Mouse (Mus musculus): ENCODE results near the gene Syne3. TPM values are rescaled to one million over a fixed set of nuclear protein-coding genes. Genes with fewer than 3 reads are reported as not detected.
A peak's percentile ranks its signal among the peaks of the same experiment; 100 is the strongest.

Syne3 gene
- total RNA-seq, 4 experiments from 2014 or later = 2.0 to 3.0 (median 2.8) TPM

- no peak for DNase-seq (ENCODE audit: low spot score in 2 of 2)
Measured at GRCm38 (mm10) chr12:105000487-105001283, 8.9 kb downstream of the Syne3 start.

GRCm38 (mm10) chr12:104999171-104999570 lies 10.4 kb downstream of the Syne3 start:
- DNase-seq (ENCODE audit: low spot score in 2 of 2) = no peak

DNA sequence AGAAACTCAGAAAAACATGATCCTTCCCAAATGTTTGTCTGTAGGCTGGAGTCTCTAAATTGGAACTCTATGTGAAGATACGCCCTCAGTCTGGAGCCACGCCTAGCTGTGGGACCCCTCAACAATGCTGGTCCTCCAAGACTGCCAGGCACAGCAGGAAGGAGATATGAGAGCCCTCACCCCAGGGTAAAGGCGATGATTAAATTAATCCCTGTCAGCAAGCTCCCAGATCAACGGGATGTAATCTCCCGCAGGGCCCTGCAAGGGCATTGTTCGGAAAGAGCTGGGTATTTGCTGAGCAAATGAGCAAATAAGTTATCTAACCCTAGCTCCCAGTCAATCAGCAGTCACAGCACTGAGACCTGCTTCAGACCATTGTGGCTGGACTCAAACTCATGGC lies 11.1 kb downstream of the Syne3 start:
- DNase-seq (ENCODE audit: low spot score in 2 of 2) = no peak

- DNase-seq (ENCODE audit: low spot score in 2 of 2) = no peak
Measured at GRCm38 (mm10) chr12:104997641-104998293, 11.8 kb downstream of the Syne3 start.

- no peak for DNase-seq (ENCODE audit: low spot score in 2 of 2)
Measured at GRCm38 (mm10) chr12:104997159-104997558, 12.4 kb downstream of the Syne3 start.

DNA sequence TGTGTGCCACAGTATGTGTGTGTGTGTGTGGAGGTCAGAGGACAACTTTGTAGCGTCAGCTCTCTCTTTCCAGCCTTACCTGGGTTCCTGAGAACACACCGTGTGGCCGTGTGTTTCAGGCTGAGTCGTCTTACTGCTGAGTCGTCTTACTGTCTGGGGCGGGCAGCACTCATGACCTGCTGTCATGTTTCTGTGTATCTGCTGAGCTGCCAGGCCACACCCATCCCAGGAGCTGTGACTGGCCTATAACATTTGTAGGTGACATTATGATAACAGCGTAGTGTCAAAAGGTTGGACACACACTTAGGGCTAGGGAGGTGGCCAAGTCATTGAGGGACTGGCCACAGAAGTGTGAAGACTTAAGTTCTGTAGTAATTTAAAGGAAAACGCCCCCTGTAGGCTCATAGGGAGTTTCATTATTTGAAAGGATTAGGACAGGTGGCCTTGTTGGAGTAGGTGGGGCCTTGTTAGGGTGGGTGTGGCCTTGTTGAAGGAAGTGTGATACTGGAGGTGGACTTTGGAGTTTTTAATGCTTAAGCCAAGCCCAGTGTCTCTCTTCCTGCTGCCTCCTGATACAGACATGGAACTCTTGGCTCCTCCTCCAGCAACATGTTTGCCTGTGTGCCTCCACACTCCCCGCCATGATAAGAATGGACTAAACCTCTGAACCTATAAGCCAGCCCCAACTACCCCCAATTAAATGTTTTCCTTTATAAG lies 13.4 kb downstream of the Syne3 start:
- DNase-seq (ENCODE audit: low spot score in 2 of 2) = no peak

DNA sequence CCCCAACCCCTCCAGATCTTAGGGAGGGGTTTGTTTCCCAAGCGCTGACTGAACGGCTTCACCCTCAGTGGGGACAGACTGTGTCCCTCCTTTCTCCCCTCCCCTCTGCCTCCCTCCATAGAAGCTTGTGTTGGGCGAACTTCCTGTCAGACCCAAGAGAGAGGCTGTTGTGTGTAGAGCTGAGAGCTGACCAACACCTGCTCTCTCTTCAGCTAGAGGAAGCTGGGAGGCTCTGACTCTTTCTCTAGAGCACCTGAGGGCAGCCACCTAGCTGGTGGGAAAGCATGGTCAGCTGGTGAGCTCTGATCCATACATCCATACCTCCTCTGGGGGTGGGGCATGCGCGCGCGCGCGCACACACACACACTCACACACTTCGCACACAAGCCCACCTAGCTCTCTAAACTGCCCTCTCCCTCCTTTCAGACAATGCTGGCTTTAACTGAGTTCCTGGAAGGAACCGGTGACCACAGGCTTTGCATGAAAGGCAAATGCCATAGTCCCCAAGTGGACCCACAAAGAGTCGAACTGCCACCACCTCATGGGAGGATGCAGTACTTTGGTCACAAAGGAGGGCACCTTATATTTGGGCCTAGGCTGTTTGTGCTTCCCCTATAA lies 14.2 kb downstream of the Syne3 start:
- no peak for DNase-seq (ENCODE audit: low spot score in 2 of 2)

DNA sequence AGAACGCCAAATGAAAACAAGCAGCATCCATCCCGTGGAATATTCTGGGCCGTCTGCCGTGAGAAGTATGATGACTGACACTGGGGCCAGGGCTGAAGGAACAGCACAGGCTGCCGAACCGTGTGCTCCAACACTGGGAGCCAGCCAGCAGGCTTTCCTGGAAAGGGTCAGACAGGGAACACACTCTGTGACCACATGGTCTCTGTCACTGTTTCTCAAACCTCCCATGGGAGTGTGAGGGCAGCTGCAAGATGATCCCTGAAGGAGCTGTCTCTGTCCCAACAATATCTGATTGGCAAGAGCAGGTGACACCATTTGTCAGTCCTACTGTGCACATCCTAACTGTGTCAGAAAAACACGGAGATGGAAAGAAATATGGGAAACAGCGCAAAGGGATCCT lies 16.8 kb downstream of the Syne3 start:
- no peak for DNase-seq (ENCODE audit: low spot score in 2 of 2)

GRCm38 (mm10) chr12:104992123-104992741 lies 17.4 kb downstream of the Syne3 start:
- no peak for DNase-seq (ENCODE audit: low spot score in 2 of 2)

DNA sequence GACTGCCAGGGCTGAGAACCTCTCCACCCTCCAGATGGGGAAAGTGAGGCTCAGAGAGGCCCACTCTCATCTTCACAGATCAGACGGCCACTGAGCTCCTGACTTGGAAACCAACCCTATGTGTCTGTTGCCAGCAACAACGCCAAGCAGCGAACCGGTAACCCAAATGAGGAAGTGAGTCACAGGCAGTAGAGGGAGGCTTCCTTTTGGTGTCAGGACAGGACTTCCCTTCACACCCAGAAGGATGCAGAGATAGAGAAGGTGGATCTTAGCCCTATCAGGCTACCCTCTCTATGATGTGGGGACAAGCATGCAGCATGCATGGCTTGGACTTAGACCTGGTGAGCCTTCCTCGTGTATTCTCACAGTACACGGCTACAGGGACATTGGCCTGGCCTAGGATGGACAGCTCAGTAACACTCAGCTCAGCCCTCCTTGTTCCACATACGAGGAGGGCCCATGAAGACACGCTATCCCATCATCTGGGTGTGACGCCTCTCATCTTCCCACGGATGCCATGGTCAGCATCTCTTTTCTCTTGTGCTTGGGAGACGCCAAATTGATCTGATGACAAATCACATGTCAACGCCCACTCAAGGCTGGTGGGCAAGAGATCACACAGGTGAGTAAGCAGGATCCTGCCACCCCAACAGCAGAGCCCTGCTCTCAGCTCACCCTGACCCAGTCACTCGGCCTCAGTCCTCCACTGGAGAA lies 18.7 kb downstream of the Syne3 start:
- no peak for DNase-seq (ENCODE audit: low spot score in 2 of 2)

GRCm38 (mm10) chr12:104987936-104988335 lies 21.7 kb downstream of the Syne3 start:
- no peak for DNase-seq (ENCODE audit: low spot score in 2 of 2)

DNA sequence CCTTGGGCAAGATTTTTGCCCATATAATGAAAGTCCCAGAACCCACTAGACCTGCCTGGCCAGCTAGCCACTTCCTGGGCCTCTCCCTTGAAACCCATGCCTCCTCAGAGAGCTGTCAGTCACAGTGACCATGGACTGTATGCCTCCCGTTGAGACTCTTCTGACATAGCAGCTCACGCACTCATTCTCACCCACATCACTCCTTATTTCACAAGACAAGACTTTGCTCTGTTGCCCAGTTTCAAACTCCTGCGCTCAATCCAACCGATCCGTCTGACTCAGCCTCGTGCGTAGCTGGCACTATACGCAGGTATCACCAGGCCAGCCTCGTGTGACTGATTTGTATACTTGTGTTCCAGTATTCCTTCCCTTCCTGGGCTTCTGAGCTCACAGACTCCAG lies 22.8 kb downstream of the Syne3 start:
- no peak for DNase-seq (ENCODE audit: low spot score in 2 of 2)

DNA sequence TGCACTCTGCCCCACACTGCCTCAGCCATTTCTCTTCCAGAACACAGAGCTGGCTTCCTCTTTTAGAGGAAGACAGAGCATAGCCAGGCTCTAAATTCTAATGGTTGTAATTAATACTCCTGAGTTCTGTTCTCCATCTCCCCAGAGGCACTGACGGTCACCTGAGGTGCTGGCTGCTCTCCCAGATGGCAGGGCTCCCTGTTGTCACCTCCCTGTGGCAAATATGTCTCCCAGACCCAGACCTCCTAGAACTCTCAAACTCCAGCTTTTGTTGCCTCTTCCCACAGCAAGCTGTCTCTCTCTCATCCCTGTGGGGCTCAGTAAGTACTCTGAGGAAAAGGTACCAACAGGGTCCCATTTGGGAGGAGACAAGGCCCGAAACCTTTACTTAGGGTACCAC lies 23.6 kb downstream of the Syne3 start:
- no peak for DNase-seq (ENCODE audit: low spot score in 2 of 2)

- DNase-seq (ENCODE audit: low spot score in 2 of 2) = no peak
Measured at GRCm38 (mm10) chr12:104985088-104985487, 24.5 kb downstream of the Syne3 start.

- no peak for DNase-seq (ENCODE audit: low spot score in 2 of 2)
Measured at GRCm38 (mm10) chr12:104983476-104983875, 26.1 kb downstream of the Syne3 start.

DNA sequence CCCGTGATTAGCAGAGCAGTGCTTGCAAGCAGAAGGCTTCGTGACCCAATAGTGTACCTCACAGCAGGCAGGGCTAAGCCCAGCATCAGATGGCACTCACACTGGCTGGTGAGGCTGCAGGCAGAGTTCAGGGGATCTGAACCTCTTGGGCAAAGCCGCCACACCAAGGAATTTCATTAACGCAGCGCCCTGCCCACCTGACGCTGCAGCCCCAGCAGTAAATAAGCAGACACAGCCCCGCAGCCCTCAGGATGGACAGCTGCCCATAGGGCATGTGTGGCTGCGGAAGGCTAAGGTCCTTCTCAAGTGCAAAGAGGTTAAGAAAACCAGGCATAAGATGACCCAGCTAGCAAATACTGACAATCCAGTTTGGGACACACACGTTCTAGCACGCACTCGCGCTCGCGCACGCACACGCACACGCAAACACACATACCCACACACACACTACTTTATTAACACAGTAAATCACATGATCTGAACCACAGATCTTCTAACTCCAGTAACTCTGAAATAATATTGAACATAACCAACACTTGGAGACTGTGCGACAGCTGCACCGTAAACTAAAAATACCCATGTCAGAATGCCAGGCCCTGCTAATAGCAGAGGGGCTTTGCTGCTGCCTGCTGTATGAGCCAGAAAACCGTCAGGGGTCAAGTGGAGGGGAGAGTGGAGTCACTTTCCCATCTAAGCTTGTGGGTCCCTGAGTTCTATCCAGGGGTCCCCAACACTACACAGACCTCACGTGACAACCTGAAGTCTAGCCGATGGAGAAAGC lies 30.5 kb downstream of the Syne3 start:
- no peak for DNase-seq (ENCODE audit: low spot score in 2 of 2)

DNA sequence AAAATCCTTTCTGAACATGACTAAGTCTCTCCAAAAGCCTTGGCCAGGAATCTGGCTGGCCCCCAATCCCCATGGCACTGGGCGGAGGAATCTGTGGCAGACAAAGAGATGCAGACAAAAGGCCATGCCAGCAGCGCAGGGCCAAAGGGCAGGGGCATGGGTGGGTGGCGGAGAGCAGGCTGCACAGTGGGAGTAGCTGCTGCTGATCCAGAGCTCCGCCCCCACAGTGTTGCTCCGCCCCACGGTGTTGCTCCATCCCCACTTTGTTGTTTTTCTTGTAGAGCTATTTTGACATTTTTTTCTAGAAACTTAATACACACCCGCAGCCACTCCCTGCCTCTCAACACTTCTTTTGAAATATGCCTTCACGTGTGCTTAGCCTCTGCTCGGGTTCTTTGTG lies 31.2 kb downstream of the Syne3 start:
- DNase-seq (ENCODE audit: low spot score in 2 of 2) = peak in 1 of 2 experiments; percentile 29

DNA sequence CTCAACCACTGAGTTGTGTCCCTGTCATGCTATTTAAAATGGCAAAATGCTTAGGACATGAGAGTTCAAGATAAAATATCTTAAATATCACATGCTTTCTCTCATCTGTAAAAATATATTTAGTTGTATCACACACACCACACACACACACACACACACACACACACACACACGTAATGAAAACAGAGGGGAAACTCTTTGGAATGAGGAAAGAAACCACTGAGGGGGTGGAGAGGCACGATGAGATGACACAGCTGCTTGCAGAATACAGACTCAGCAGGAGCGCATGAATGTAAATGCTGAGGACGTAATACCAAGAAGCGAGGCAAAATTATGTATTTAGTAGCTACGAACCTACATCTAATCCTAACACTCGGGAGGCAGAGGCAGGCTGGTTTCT lies 32.7 kb downstream of the Syne3 start:
- DNase-seq (ENCODE audit: low spot score in 2 of 2) = no peak

DNA sequence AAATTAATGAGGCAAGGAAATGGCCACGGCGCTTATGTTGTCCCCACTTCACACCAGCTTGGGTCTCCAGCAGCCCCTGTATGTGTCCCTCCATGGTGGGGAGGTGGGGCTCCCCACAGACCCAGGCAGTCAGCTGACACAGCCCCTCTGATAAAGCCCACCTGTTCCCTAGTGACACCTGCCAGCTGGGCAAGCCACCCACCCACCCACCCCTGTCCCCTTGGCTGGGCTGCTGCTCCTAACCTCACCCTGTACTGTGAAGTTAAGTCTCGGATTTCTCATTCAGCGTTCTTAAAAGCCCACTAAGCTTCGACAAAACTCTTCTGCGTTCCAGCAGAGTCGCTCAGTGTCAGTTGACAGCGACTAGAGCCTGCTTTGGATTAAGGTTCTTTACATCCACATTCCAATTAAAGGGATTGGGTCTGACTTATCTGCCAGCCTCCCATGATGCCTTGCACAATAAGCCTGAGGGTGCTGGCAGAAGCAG lies 33.2 kb downstream of the Syne3 start:
- DNase-seq (ENCODE audit: low spot score in 2 of 2) = no peak

GRCm38 (mm10) chr12:104972860-104973259 lies 36.7 kb downstream of the Syne3 start:
- no peak for DNase-seq (ENCODE audit: low spot score in 2 of 2)

Data from left cerebral cortex, adult 8-10 months (tissue).